Mouse (Mus musculus) embryonic facial prominence, embryonic 12.5 days (tissue): ENCODE data around the gene Olfr599. TPM values are rescaled to one million over a fixed set of nuclear protein-coding genes. Genes with fewer than 3 reads are reported as not detected.
"Not testable (repeated sequence)": the region's sequence is repeated elsewhere in the genome, so short reads cannot be mapped to it uniquely, and the experiment has no call there.

Experiments used
- ATAC-seq: fragments of 200-750 bp; cut with Nextera tagmentation; 2 replicates; pipeline ENCODE4 v1.8.0; 2017; ENCODE audit not compliant: insufficient number of reproducible peaks, insufficient read depth, low FRiP score, low TSS enrichment
- H3K27ac ChIP-seq: fragments of 300-500 bp; sonication (generic); 2 replicates; pipeline ENCODE4 v1.5.1; 2016; ENCODE audit warnings: mild to moderate bottlenecking
- H3K27me3 ChIP-seq: fragments of 300-500 bp; sonication (generic); 2 replicates; pipeline ENCODE4 v1.6.1; 2016; ENCODE audit warnings: mild to moderate bottlenecking, moderate library complexity
- H3K36me3 ChIP-seq: fragments of 300-500 bp; sonication (generic); 2 replicates; pipeline ENCODE4 v1.6.1; 2016; ENCODE audit warnings: mild to moderate bottlenecking
- H3K4me1 ChIP-seq: fragments of 300-500 bp; sonication (generic); 2 replicates; pipeline ENCODE4 v1.6.1; 2016
- H3K4me2 ChIP-seq: fragments of 300-500 bp; sonication (generic); replicated peaks from 2 replicates; pipeline ENCODE4 v1.6.1; 2016; ENCODE audit warnings: mild to moderate bottlenecking, moderate library complexity
- H3K4me3 ChIP-seq: fragments of 300-500 bp; sonication (generic); 2 replicates; pipeline ENCODE4 v1.5.1; 2016; ENCODE audit warnings: mild to moderate bottlenecking
- H3K9ac ChIP-seq: fragments of 300-500 bp; sonication (generic); 2 replicates; pipeline ENCODE4 v1.6.1; 2016; ENCODE audit warnings: mild to moderate bottlenecking, moderate library complexity
- H3K9me3 ChIP-seq: fragments of 300-500 bp; sonication (generic); 2 replicates; pipeline ENCODE4 v1.6.1; 2016; ENCODE audit warnings: mild to moderate bottlenecking, moderate library complexity
- WGBS: fragments of 180-500 bp; shearing (Covaris S2); methylation state at CpG from one replicate; pipeline ENCODE4 v1.1.7; 2016; 5-methylcytosine and 5-hydroxymethylcytosine counted together
- polyA plus RNA-seq: library from polyadenylated mRNA; unstranded; fragments of >200 nt; fragmentation: Nextera tagmentation; extraction: Ambion mirVana; gene quantifications from 2 replicates; pipeline ENCODE4 v1.2.1, GENCODE M21; 2016

The Olfr599 gene
- polyA plus RNA-seq, result not detected in 2 replicates

DNA sequence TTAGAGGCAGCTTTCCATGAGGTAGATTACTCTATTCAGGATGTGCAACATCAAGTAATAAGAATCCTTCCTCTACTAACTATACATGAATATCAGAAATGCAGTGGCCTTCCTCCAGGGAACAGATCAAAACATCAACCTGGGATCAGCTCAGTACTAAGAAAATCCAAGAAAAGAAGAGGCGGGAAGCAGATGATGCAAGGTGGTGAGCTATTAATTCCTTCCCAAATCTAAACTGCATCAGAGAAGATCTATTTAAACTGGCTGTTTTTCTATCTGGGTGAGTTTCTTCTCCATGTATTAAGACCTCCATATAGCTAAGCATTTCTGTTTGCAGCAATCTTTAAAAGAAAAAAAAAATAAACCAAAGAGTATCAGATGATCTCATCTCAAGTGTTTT, at the start of gene Olfr599:
Gene Olfr599 (plus strand): TSS at position 301 of the 400 bp plus-strand sequence.
- no peaks in the 10 kb centered on the region for H3K4me1 ChIP-seq
- H3K27me3 ChIP-seq, result no peaks in the 10 kb centered on the region
- no peak within 1 kb of the TSS for H3K4me3 ChIP-seq
- no peak within 1 kb of the TSS for H3K4me2 ChIP-seq
- H3K27ac ChIP-seq, result no peak within 1 kb of the TSS
- WGBS, result 83% methylated on average over 1 of the region's 1 CpGs
- H3K9me3 ChIP-seq, result no peaks in the 10 kb centered on the region
- no peak for ATAC-seq
- no peaks in the 10 kb centered on the region for H3K36me3 ChIP-seq
- H3K9ac ChIP-seq, result no peak within 1 kb of the TSS

- H3K36me3 ChIP-seq, H3K4me3 ChIP-seq, ATAC-seq, H3K4me1 ChIP-seq, H3K27ac ChIP-seq, H3K9me3 ChIP-seq, H3K9ac ChIP-seq, H3K4me2 ChIP-seq, H3K27me3 ChIP-seq: not testable (repeated sequence)
- WGBS, result 84% methylated on average over 2 of the region's 2 CpGs
Measured at GRCm38 (mm10) chr7:103305348-103305747, 30.4 kb upstream of the Olfr599 start, which contains the start of gene Olfr596. Gene Olfr596, plus strand, starts transcription at chr7:103305648.

DNA sequence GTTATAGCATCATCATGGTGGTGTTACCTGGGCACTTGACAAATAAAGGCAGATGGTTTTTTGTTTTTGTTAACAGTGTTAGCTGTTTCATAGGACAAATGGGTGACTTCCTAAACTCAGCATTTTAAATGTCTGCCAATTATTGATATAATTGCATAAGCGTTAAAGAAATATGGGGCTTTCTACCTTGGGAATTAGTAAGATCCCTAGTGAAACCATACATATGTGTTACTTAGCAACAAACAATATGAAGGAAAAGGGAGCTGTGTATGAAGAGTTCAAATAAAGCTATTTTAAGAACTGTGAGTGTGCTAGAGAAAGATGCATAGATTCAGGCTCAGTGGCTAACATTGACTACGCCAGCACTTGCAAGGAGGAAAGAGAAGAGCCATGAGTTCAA, 19.7 kb upstream of the Olfr599 start, which contains the start of gene Olfr597:
Gene Olfr597 (plus strand): TSS at position 301 of the 400 bp plus-strand sequence.
- not testable (repeated sequence) for H3K9ac ChIP-seq, H3K4me2 ChIP-seq, ATAC-seq, H3K4me1 ChIP-seq, H3K9me3 ChIP-seq, H3K36me3 ChIP-seq, H3K27me3 ChIP-seq, H3K27ac ChIP-seq, H3K4me3 ChIP-seq
- 89% methylated on average over 2 of the region's 2 CpGs for WGBS

DNA sequence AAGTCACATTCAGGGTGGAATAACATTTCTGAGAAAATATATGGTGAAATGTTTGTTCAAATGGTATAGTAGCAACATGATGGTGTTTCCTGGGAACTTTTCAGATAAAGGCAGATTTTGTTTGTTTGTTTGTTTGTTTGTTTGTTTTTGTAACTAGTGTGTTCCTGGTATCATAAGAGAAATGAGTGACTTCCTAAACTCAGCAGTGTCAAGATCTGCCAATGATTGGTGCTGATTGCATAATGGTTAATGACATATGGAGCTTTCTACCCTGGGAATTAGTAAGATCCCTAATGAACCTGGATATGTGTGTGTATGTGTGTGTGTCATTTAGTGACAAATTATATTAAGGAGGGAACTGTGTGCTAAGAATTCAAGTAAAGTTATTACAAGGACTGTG, 12.4 kb upstream of the Olfr599 start, which contains the start of gene Olfr598:
Gene Olfr598 (plus strand): TSS at position 301 of the 400 bp plus-strand sequence.
- H3K4me1 ChIP-seq, result no peaks in the 10 kb centered on the region
- H3K9ac ChIP-seq, result no peak within 1 kb of the TSS
- H3K9me3 ChIP-seq, result no peaks in the 10 kb centered on the region
- ATAC-seq, result no peak
- no peaks in the 10 kb centered on the region for H3K27me3 ChIP-seq
- no peak within 1 kb of the TSS for H3K27ac ChIP-seq
- H3K4me3 ChIP-seq, result no peak within 1 kb of the TSS
- H3K4me2 ChIP-seq, result no peak within 1 kb of the TSS
- no peaks in the 10 kb centered on the region for H3K36me3 ChIP-seq

DNA sequence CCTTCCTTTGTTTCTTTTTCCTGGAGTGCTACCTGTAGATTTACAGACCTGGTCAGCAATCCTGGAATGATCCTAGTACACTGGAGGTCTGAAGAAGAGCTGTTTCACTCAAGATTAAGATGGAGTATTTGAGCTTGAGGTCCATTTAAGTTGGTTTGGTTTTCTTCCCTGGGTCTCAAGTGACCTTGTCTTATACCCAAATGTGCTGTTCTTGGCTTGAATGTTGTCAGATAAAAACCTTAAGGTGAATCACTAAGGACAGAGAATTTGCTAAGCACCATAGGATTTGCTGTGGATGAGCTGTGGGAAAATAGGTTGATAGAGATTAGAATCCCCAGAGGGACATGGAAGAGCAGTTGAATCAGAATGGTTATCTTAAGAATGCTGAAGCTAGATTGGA, 13.9 kb downstream of the Olfr599 start, which contains the start of gene Olfr600:
Gene Olfr600 (minus strand): TSS at position 101 of the 400 bp plus-strand sequence.
- Histone ChIP-seq H3K4me3 (no peak within 1 kb of the TSS), H3K27ac (no peak within 1 kb of the TSS), H3K4me1 (no peaks in the 10 kb centered on the region), H3K4me2 (no peak within 1 kb of the TSS), H3K27me3 (no peaks in the 10 kb centered on the region), H3K9ac (no peak within 1 kb of the TSS), H3K9me3 (no peaks in the 10 kb centered on the region), H3K36me3 (no peaks in the 10 kb centered on the region)
- no peak for ATAC-seq

- WGBS, result 77% methylated on average over 1 of the region's 1 CpGs
- Histone ChIP-seq H3K27me3 (no peaks in the 10 kb centered on the region), H3K4me1 (no peaks in the 10 kb centered on the region), H3K9ac (no peak within 1 kb of the TSS), H3K4me3 (no peak within 1 kb of the TSS), H3K4me2 (no peak within 1 kb of the TSS), H3K9me3 (no peaks in the 10 kb centered on the region), H3K36me3 (no peaks in the 10 kb centered on the region), H3K27ac (no peak within 1 kb of the TSS)
- no peak for ATAC-seq
Measured at GRCm38 (mm10) chr7:103362555-103362954, 26.8 kb downstream of the Olfr599 start, which contains the start of gene Olfr601. Gene Olfr601, minus strand, starts transcription at chr7:103362655.

DNA sequence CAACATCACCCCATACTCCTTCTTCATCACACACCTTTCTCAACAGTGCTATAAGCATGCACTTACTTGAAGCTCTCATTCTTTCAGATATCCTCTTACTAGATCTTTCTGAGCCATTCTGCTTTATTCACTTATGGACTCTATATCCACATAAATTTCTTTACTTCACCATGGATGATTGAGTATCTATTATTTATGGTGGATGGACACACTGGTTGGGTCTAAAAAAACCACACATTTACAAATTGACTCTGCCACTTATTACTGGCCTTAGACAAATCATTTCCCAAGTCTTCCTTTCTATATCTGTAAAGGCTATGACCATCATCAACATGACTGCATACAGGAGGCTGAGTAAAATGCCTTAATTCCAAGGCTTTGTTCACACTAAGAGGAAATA, 50.4 kb downstream of the Olfr599 start, which contains the start of gene Olfr603:
Gene Olfr603 (minus strand): TSS at position 101 of the 400 bp plus-strand sequence.
- no peaks in the 10 kb centered on the region for H3K36me3 ChIP-seq
- no peak within 1 kb of the TSS for H3K9ac ChIP-seq
- ATAC-seq, result no peak
- H3K4me1 ChIP-seq, result no peaks in the 10 kb centered on the region
- H3K27ac ChIP-seq, result no peak within 1 kb of the TSS
- H3K9me3 ChIP-seq, result no peaks in the 10 kb centered on the region
- no peak within 1 kb of the TSS for H3K4me3 ChIP-seq
- H3K27me3 ChIP-seq, result no peaks in the 10 kb centered on the region
- no peak within 1 kb of the TSS for H3K4me2 ChIP-seq

Other genes starting within 250 kb of the Olfr599 start
- gene Olfr585, start 238.2 kb upstream of the Olfr599 start, polyA plus RNA-seq, result not detected in 2 replicates
- gene Olfr586, start 210.3 kb upstream of the Olfr599 start, polyA plus RNA-seq, result not detected in 2 replicates
- not detected in 2 replicates for gene Olfr588-ps1, start 195.0 kb upstream of the Olfr599 start, polyA plus RNA-seq
- not detected in 2 replicates for gene Olfr589, start 179.6 kb upstream of the Olfr599 start, polyA plus RNA-seq
- gene Olfr591, start 157.6 kb upstream of the Olfr599 start, polyA plus RNA-seq, result not detected in 2 replicates
- gene Olfr592, start 151.1 kb upstream of the Olfr599 start, polyA plus RNA-seq, result not detected in 2 replicates
- gene Olfr593, start 124.1 kb upstream of the Olfr599 start, polyA plus RNA-seq, result not detected in 2 replicates
- not detected in 2 replicates for gene Olfr594, start 118.9 kb upstream of the Olfr599 start, polyA plus RNA-seq
- not detected in 2 replicates for gene Usp17ld, start 83.4 kb upstream of the Olfr599 start, polyA plus RNA-seq
- gene Olfr596, start 30.3 kb upstream of the Olfr599 start, polyA plus RNA-seq, result not detected in 2 replicates
- gene Olfr597, start 19.6 kb upstream of the Olfr599 start, polyA plus RNA-seq, result not detected in 2 replicates
- gene Olfr598, start 12.3 kb upstream of the Olfr599 start, polyA plus RNA-seq, result not detected in 2 replicates
- not detected in 2 replicates for gene Olfr600, start 13.8 kb downstream of the Olfr599 start, polyA plus RNA-seq
- gene Olfr601, start 26.7 kb downstream of the Olfr599 start, polyA plus RNA-seq, result not detected in 2 replicates
- gene Olfr603, start 50.3 kb downstream of the Olfr599 start, polyA plus RNA-seq, result not detected in 2 replicates
- not detected in 2 replicates for gene Usp17lc, start 79.2 kb downstream of the Olfr599 start, polyA plus RNA-seq
- gene Olfr605, start 109.5 kb downstream of the Olfr599 start, polyA plus RNA-seq, result not detected in 2 replicates
- not detected in 2 replicates for gene Olfr606, start 113.1 kb downstream of the Olfr599 start, polyA plus RNA-seq
- gene Olfr607, start 128.2 kb downstream of the Olfr599 start, polyA plus RNA-seq, result not detected in 2 replicates
- gene Olfr608, start 134.0 kb downstream of the Olfr599 start, polyA plus RNA-seq, result not detected in 2 replicates
- gene Olfr609, start 162.1 kb downstream of the Olfr599 start, polyA plus RNA-seq, result not detected in 2 replicates
- not detected in 2 replicates for gene Olfr610, start 176.2 kb downstream of the Olfr599 start, polyA plus RNA-seq
- not detected in 2 replicates for gene Olfr611, start 184.9 kb downstream of the Olfr599 start, polyA plus RNA-seq
- not detected in 2 replicates for gene Olfr612, start 206.8 kb downstream of the Olfr599 start, polyA plus RNA-seq
- not detected in 2 replicates for gene Olfr613, start 212.2 kb downstream of the Olfr599 start, polyA plus RNA-seq
- not detected in 2 replicates for gene Olfr615, start 220.2 kb downstream of the Olfr599 start, polyA plus RNA-seq
- gene Olfr616, start 233.2 kb downstream of the Olfr599 start, polyA plus RNA-seq, result not detected in 2 replicates
- gene Olfr617, start 237.1 kb downstream of the Olfr599 start, polyA plus RNA-seq, result 0.15 TPM in 1 of 2 replicates, not detected in the other